Mouse (Mus musculus): ENCODE results near the gene Gm19410.

DNA sequence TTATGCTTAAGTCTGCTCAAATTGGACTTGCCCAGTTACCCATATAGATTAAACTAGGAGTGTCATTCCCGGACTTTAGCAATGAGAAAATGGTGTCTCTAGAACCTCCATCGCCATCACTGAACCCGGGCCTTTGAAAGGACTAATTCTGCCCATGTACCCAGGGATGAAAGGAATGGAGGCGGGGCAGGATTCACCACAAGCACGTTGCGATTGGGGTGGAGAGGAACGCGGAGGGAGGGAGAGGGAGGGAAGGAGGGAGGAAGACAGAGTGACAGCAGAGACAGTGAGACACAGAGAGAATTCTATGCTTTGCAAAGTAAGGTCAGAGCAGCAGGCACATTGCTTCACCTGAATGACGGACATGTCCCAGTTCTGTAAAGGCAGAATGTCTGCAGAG, 570 bp upstream of the Gm19410 start:
- TF ChIP-seq CTCF (IDR thresholded peaks at IDR 0.05; ENCODE audit: low read depth) (no peak), EP300 (IDR thresholded peaks at IDR 0.05; ENCODE audit: low read depth) (no peak)
